Mouse (Mus musculus): ENCODE data around the gene Dhcr7. TPM values are rescaled to one million over a fixed set of nuclear protein-coding genes. Genes with fewer than 3 reads are reported as not detected.

Dhcr7 gene
- total RNA-seq, 4 experiments from 2014 or later: 3.8 to 8.2 (median 4.7) TPM

DNA sequence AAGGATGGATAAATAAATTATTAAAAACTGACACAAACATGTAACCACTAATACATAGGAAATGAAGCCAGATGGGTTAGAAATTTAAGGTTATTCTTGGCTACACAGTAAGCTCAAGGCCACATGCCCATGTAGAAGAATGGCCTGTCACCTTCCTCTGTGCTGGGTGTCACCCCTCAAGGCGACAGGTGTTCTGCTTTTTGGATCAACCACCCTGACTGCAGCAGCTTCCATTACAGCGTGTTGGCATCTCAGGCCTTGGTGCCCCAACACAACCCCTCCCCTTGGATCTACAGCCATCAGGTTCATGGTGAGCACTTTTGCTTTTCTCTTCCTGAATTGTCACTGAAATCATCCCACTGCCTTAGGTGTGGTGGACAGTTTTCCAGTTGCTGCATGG lies 9.7 kb downstream of the Dhcr7 start:
- no peak for DNase-seq (ENCODE audit: low spot score in 2 of 2)

- DNase-seq (ENCODE audit: low spot score in 2 of 2): no peak
These were observed 10.7 kb downstream of the Dhcr7 start for GRCm38 (mm10) chr7:143833581-143834190.

GRCm38 (mm10) chr7:143834316-143834715 lies 11.4 kb downstream of the Dhcr7 start:
- no peak for DNase-seq (ENCODE audit: low spot score in 2 of 2)

- DNase-seq (ENCODE audit: low spot score in 2 of 2): no peak
These were observed 12.0 kb downstream of the Dhcr7 start for GRCm38 (mm10) chr7:143834972-143835371.

DNA sequence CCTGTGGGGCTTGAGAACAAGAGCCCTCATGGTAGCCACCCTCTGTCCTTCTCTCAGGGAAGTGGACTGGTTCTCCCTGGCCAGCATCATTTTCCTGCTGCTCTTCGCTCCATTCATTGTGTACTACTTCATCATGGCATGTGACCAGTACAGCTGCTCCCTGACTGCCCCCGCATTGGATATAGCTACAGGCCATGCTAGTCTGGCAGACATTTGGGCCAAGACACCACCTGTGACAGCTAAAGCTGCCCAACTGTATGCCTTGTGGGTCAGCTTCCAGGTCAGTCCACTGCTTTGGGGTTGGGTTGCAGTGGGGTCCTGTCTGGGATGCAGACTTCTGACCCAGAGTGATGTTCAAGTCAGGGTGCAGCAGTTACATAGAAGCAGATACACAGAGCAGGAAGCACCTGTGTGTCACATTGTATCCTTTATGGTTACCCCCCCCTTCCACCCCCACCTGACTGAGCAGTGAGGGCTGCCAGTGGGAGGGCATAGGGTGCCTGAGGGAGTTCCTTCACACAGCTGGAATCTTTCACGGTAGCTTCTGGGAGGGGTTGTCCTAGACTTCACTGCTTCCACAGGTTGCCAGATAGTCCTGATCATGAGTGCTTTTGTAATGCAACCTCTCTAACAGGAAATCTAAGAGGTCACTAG lies 14.9 kb downstream of the Dhcr7 start:
- DNase-seq (ENCODE audit: low spot score in 2 of 2): no peak

DNA sequence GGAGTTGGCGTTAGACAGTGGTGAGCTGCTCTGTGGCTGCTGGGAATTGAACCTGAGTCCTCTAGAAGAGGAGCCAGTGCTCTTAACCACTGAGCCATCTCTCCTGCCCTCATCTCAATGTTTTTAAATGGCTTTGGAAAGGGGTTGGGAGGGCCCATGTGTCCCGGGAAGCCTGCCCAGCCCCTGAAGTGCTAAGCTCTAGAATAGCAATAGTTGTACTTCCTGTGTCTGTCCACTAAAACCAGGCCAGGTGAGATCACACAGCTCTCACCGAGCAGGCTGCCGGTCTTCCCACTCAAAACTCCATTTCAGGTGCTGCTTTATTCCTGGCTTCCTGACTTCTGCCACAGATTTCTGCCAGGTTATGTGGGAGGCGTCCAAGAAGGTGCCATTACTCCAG lies 17.2 kb downstream of the Dhcr7 start:
- DNase-seq (ENCODE audit: low spot score in 2 of 2): no peak

- DNase-seq (ENCODE audit: low spot score in 2 of 2): no peak
These were observed 18.4 kb downstream of the Dhcr7 start for GRCm38 (mm10) chr7:143841301-143841700.

- no peak for DNase-seq (ENCODE audit: low spot score in 2 of 2)
These were observed 25.3 kb downstream of the Dhcr7 start for GRCm38 (mm10) chr7:143848127-143848767.

DNA sequence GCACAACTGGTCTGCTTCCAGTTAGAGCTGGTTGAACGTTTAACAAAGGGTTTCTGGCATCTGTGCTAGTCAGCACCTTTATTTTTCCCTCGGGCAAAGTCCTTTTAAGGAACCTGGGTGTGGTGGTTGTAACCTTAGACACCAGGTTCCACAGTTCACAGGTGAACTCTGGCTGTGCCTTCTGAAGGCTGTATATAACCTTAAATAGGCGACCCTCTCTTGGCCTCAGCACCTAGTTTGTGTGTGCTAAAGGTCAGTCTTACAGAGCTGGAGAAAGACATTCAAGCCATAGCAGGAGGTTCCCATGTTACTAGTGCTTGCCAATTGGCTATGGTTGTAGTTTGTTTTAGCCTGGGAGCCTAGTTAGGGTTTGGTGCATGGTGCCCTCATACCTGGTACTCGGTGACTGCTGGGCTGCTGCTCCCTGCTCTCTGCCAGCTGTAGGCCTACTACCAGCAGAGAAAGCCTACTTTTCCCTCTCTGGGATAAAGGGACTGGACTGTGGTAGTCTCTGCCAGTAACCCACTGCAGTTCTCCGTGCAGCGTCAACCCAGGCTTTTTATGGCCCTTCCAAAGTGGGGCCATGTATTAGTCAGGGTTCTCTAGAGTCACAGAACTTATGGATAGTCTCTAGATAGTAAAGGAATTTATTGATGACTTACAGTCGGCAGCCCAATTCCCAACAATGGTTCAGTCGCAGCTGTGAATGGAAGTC lies 26.0 kb downstream of the Dhcr7 start:
- DNase-seq (ENCODE audit: low spot score in 2 of 2): no peak

- no peak for DNase-seq (ENCODE audit: low spot score in 2 of 2)
These were observed 43.6 kb downstream of the Dhcr7 start, which contains the start of gene Gm498 for GRCm38 (mm10) chr7:143866538-143866937. TSS of gene Gm498 (plus strand) at chr7:143866838.

DNA sequence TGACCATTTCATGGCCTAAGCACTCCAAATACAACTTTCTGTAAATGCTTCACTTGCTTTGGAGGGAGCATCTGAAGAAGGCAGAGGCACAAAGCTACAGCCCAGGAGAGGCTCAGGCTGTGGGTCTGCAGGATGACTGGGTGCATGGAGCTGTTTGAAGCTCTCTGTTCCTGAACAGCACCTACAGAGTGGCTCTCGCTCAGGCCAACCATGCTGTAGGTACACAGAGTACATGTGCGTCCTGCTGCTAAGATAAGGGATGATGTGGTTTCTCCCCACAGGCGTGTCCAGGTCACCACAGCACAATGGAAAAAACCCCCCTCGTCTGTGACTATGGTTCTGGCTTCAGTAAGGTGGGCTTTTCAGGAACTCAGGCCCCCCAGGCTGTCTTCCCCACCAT lies 45.9 kb downstream of the Dhcr7 start:
- DNase-seq (ENCODE audit: low spot score in 2 of 2): no peak

DNA sequence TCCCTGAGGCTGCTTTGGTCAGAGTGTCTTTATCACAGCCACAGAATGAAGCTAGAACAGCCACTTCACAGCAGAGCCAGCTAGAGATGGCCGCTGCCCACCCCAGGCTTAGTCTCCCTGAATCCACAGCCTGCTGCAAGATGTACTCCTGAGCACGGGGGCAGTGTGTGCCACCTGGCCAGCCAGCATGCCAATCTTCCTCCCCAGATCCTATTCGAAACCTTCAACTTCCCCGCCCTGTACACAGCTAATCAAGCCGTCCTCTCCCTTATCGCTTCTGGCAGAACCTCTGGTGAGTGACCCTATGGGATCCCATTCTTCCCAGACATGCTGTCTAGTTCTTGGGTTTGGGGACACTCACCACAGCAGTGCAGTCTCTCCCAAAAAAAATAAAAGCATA lies 60.8 kb downstream of the Dhcr7 start:
- no peak for DNase-seq (ENCODE audit: low spot score in 2 of 2)

GRCm38 (mm10) chr7:143891146-143891545 lies 68.2 kb downstream of the Dhcr7 start:
- DNase-seq (ENCODE audit: low spot score in 2 of 2): no peak

DNA sequence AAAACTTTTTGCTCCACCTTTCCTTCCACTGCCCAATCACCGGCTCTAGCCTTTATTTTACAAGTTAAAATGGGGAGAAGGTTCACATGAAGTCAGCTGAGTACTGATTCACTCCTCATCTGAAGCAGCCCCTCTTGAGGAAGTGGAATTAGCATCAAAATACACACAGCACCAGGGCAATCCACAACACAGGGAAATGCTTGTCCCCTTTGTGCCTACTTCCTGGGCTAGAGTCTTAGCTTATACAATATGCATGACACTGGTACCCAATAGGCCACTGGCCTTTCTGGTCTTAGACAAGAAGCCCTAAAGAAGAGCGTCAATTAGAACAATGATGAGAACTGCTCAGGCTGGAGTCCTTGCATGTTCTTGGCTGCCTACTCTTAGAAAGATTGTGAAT lies 69.4 kb downstream of the Dhcr7 start:
- no peak for DNase-seq (ENCODE audit: low spot score in 2 of 2)

Small RNA genes lying within 50 kb of the gene (microRNA-seq; reads per million reads assigned to microRNA genes)
- not detected for gene Gm22064

Other genes starting within 250 kb of the Dhcr7 start
- gene Cars, start 223.1 kb upstream of the Dhcr7 start, total RNA-seq (2022): 10 to 100 TPM; 31.9 to 41.9 (median 38.4) TPM
- gene Tnfrsf26, start 194.4 kb upstream of the Dhcr7 start, total RNA-seq (2022): under 1 TPM; 0.07 to 0.21 (median 0.14) TPM
- 1 to 10 TPM; 1.2 to 2.8 (median 1.7) TPM for gene Tnfrsf22, start 173.5 kb upstream of the Dhcr7 start, total RNA-seq (2022)
- gene Tnfrsf23, start 137.3 kb upstream of the Dhcr7 start, total RNA-seq (2022): 1 to 10 TPM; 2.5 to 4.6 (median 3.4) TPM
- 10 to 100 TPM; 11.2 to 17.7 (median 14.1) TPM for gene Osbpl5, start 66.2 kb upstream of the Dhcr7 start, total RNA-seq (2022)
- gene Mrgprg, start 56.2 kb upstream of the Dhcr7 start, total RNA-seq (2022): under 1 TPM; 0.29 to 0.86 (median 0.33) TPM
- gene Mrgpre, start 38.6 kb upstream of the Dhcr7 start, total RNA-seq (2022): under 1 TPM; 0.32 to 0.87 (median 0.44) TPM
- gene Nadsyn1, start 296 bp upstream of the Dhcr7 start, total RNA-seq (2022): 1 to 10 TPM; 2.5 to 3.6 (median 2.8) TPM
- not detected for gene Gm498, start 43.7 kb downstream of the Dhcr7 start, total RNA-seq (2022)
- under 1 TPM; 0.07 to 0.13 (median 0.08) TPM for gene Shank2, start 178.8 kb downstream of the Dhcr7 start, total RNA-seq (2022)

Data from gastrocnemius, adult 8-10 months (tissue).